Mouse (Mus musculus) lung, adult 2 months (tissue): ENCODE measurements around the gene Mtx1.

Experiments
- CTCF ChIP-seq: fragments of 200-500 bp; IDR thresholded peaks from 2 replicates; pipeline ENCODE4 v1.5.1; 2011; ENCODE audit warnings: mild to moderate bottlenecking, low read length, control low read depth; ENCODE audit not compliant: insufficient read depth
- POLR2A ChIP-seq: fragments of 200-500 bp; IDR thresholded peaks from 2 replicates; pipeline ENCODE4 v1.6.1; 2011; ENCODE audit warnings: low read depth, mild to moderate bottlenecking, control low read depth, low read length, borderline replicate concordance; ENCODE audit errors: extremely low read depth

GRCm38 (mm10) chr3:89193351-89193750 is 33.5 kb downstream of the Mtx1 start:
- TF ChIP-seq CTCF (no peak), POLR2A (no peak)
